Mouse (Mus musculus) midbrain, postnatal 0 days (tissue): ENCODE data around the gene Apoc4. TPM values are rescaled to one million over a fixed set of nuclear protein-coding genes. Genes with fewer than 3 reads are reported as not detected.

Source experiments
- ATAC-seq: fragments of 200-750 bp; cut with Nextera tagmentation; 2 replicates; pipeline ENCODE4 v1.8.0; 2017; ENCODE audit warnings: moderate number of reproducible peaks, mild to moderate bottlenecking, moderate TSS enrichment, moderate library complexity; ENCODE audit not compliant: low FRiP score
- DNase-seq: peaks from one replicate; pipeline ENCODE4 v3.0.0-alpha.2; 2015; ENCODE audit warnings: low spot score
- H3K27ac ChIP-seq: fragments of 300-500 bp; sonication (generic); 2 replicates; pipeline ENCODE4 v1.5.1; 2014; ENCODE audit warnings: low read depth, mild to moderate bottlenecking, low read length, mixed read lengths
- H3K27me3 ChIP-seq: fragments of 300-500 bp; sonication (generic); 2 replicates; pipeline ENCODE4 v1.6.1; 2014; ENCODE audit warnings: low read length, control low read depth, mixed read lengths; ENCODE audit not compliant: insufficient read depth
- H3K36me3 ChIP-seq: fragments of 300-500 bp; sonication (generic); 2 replicates; pipeline ENCODE4 v1.6.1; 2014; ENCODE audit warnings: low read length, control low read depth, mixed read lengths; ENCODE audit not compliant: insufficient read depth
- H3K4me1 ChIP-seq: fragments of 300-500 bp; sonication (generic); 2 replicates; pipeline ENCODE4 v1.6.1; 2014; ENCODE audit warnings: mild to moderate bottlenecking, control low read depth, antibody characterized with exemption, low read length, mixed read lengths; ENCODE audit not compliant: insufficient read depth
- H3K4me2 ChIP-seq: fragments of 300-500 bp; sonication (generic); 2 replicates; pipeline ENCODE4 v1.6.1; 2014; ENCODE audit warnings: low read depth, mild to moderate bottlenecking, low read length, mixed read lengths; ENCODE audit not compliant: poor library complexity, severe bottlenecking
- H3K4me3 ChIP-seq: fragments of 300-500 bp; sonication (generic); 2 replicates; pipeline ENCODE4 v1.5.1; 2014; ENCODE audit warnings: low read depth, mild to moderate bottlenecking, low read length, moderate library complexity
- H3K9ac ChIP-seq: fragments of 300-500 bp; sonication (generic); replicated peaks from 2 replicates; pipeline ENCODE4 v1.6.1; 2014; ENCODE audit warnings: mild to moderate bottlenecking, low read length, moderate library complexity, mixed read lengths; ENCODE audit not compliant: poor library complexity, severe bottlenecking
- H3K9me3 ChIP-seq: fragments of 300-500 bp; sonication (generic); 2 replicates; pipeline ENCODE4 v1.6.1; 2016; ENCODE audit warnings: low read length, control low read depth
- CTCF ChIP-seq: IDR thresholded peaks from 2 replicates; pipeline ENCODE4 v1.5.1; 2016; ENCODE audit warnings: antibody characterized with exemption, mild to moderate bottlenecking
- WGBS: fragments of 180-500 bp; shearing (Covaris S2); extraction: QIAGEN DNeasy Blood & Tissue Kit; methylation state at CpG from one replicate; pipeline ENCODE4 v1.1.7; 2014; 5-methylcytosine and 5-hydroxymethylcytosine counted together
- polyA plus RNA-seq: library from polyadenylated mRNA; unstranded; fragments of >200 nt; fragmentation: Nextera tagmentation; extraction: Ambion mirVana; gene quantifications from 2 replicates; pipeline ENCODE4 v1.2.1, GENCODE M21; 2015
- total RNA-seq: library from RNA; depleted of rRNA; stranded (reverse); fragments of >200 nt; gene quantifications from 2 replicates; pipeline ENCODE4 v1.2.3, GENCODE M21; 2014

The Apoc4 gene
- total and polyA plus RNA-seq, 2 experiments from 2014 or later: not detected

DNA sequence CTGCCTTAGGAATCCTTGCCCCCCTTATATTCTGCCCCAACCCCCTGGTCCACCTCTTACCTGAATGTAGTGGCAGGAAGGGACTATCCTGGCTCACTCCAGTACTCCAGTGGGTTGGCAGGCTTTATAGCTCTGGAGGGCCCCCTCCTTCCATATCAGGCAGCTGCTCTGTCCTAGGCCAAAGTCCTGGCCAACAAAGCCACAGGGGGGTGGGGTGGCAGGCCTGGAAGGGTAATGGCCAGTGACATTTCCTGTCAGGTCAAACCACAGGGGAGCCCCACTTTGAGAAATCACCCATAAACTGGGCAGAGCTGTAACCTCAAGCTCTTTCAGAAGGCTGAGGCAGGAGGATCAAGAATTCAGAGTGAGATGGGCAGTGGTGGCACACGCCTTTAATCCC is 4.6 kb downstream of the Apoc4 start:
- no peak for DNase-seq
- no peak overlapping the region for H3K4me2 ChIP-seq
- no peaks in the 10 kb centered on the region for H3K9me3 ChIP-seq
- no peak for TF ChIP-seq CTCF
- no peak overlapping the region for H3K27ac ChIP-seq
- 81% methylated on average over 1 of the region's 1 CpGs for WGBS
- H3K36me3 ChIP-seq: no peaks in the 10 kb centered on the region
- no peaks in the 10 kb centered on the region for H3K4me1 ChIP-seq
- H3K4me3 ChIP-seq: no peak overlapping the region
- H3K27me3 ChIP-seq: no peaks in the 10 kb centered on the region
- no peak for ATAC-seq
- no peak overlapping the region for H3K9ac ChIP-seq

- no peak for DNase-seq
- no peak for TF ChIP-seq CTCF
- H3K9me3 ChIP-seq: no peaks in the 10 kb centered on the region
- H3K4me2 ChIP-seq: no peak overlapping the region
- H3K4me1 ChIP-seq: no peaks in the 10 kb centered on the region
- H3K27me3 ChIP-seq: no peaks in the 10 kb centered on the region
- no peak for ATAC-seq
- 79% methylated on average over 10 of the region's 10 CpGs for WGBS
- no peak overlapping the region for H3K9ac ChIP-seq
- H3K4me3 ChIP-seq: no peak overlapping the region
- H3K36me3 ChIP-seq: no peaks in the 10 kb centered on the region
- no peak overlapping the region for H3K27ac ChIP-seq
Measured at GRCm38 (mm10) chr7:19675824-19676223, 5.5 kb downstream of the Apoc4 start.

DNA sequence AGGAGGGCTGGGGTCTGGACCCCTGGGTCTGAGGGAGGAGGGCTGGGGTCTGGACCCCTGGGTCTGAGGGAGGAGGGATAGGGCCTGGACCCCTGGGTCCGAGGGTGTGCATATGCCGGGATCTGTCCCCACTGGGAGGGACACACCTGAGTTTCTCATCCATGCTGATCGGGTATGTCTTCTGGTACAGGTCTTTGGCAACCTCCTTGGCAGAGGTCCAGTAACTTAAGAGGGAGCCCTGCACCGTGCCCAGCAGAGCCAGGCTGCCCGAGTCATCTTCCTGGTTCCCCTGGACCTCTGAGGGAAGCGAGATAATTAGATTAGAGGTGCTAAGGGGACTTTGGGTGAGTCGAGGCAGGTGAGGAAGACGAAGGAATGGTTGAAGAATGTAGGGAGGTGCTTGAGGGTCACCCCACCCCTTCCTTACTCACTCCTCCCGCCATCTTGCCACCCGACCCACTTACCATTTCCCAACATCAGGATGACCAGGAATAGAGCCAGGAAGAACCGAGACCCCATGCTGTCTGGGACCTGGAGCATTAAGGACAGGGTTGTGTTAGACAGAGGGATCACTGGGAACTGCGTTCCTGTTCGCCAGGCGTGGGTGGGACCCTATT is 8.1 kb downstream of the Apoc4 start:
- Histone ChIP-seq H3K4me3 (no peak overlapping the region), H3K36me3 (no peaks in the 10 kb centered on the region), H3K4me2 (no peak overlapping the region), H3K27me3 (no peaks in the 10 kb centered on the region), H3K9ac (no peak overlapping the region), H3K27ac (no peak overlapping the region), H3K4me1 (no peaks in the 10 kb centered on the region), H3K9me3 (no peaks in the 10 kb centered on the region)
- 68% methylated on average over 14 of the region's 14 CpGs for WGBS
- TF ChIP-seq CTCF: no peak
- ATAC-seq (no peak), DNase-seq (no peak)

- 75% methylated on average over 10 of the region's 10 CpGs for WGBS
- H3K27ac ChIP-seq: no peak overlapping the region
- no peak overlapping the region for H3K4me2 ChIP-seq
- H3K9me3 ChIP-seq: no peaks in the 10 kb centered on the region
- no peak for ATAC-seq
- no peak overlapping the region for H3K4me3 ChIP-seq
- no peak for DNase-seq
- no peaks in the 10 kb centered on the region for H3K4me1 ChIP-seq
- no peak overlapping the region for H3K9ac ChIP-seq
- TF ChIP-seq CTCF: no peak
- no peaks in the 10 kb centered on the region for H3K36me3 ChIP-seq
- H3K27me3 ChIP-seq: no peaks in the 10 kb centered on the region
Measured at GRCm38 (mm10) chr7:19671511-19671910, 9.8 kb downstream of the Apoc4 start.

DNA sequence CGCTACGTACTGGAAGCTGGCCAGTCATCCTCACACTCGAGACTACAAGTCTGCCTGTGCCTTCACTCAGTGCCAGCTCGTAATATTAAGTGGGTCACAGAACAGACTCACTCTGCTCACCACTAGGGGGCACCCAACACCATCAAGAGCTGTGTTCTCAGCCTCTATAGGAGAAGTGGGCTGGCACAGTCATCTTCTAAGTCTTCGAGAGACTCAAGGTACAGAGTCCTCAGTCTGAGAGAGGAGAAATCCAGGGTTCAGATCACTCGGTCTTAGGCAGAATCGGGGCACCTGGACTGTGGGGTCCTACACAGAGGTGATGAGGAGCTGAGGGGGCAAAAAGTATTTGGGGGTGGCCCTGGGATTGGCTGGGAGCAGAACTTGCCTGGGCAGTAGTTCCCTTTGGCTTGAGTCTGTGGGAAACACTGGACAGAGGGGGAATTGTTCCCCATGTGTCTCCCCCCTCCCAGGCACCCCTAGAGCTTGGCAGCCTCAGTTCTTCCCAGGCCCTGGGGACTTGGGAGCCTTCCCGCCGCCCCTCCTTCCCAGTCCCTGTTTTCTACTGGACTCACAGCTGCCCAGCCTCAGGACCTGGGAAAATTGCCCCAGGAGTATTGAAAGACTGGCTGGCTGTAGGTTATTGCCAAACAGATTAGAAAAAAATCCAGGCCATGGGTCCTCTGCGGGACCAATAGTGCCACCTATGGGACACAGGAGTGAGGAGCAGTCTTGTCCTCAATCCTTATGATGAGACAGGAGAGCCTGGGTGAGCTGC is 12.1 kb downstream of the Apoc4 start:
- peak overlapping the region; percentile 7; the same call in 1 of the 2 replicates for H3K4me2 ChIP-seq
- H3K4me1 ChIP-seq: no peaks in the 10 kb centered on the region
- ATAC-seq (peak; percentile 72), DNase-seq (peak; percentile 97)
- H3K36me3 ChIP-seq: no peaks in the 10 kb centered on the region
- TF ChIP-seq CTCF: peak; percentile 95
- H3K4me3 ChIP-seq: no peak overlapping the region
- no peaks in the 10 kb centered on the region for H3K27me3 ChIP-seq
- H3K9me3 ChIP-seq: no peaks in the 10 kb centered on the region
- WGBS: 9% methylated on average over 10 of the region's 10 CpGs
- H3K27ac ChIP-seq: peak overlapping the region; percentile 49; the same call in 1 of the 2 replicates
- no peak overlapping the region for H3K9ac ChIP-seq

GRCm38 (mm10) chr7:19667434-19667833 is 13.8 kb downstream of the Apoc4 start:
- DNase-seq: no peak
- Histone ChIP-seq H3K4me3 (no peak overlapping the region), H3K4me2 (no peak overlapping the region), H3K4me1 (peaks cover 8% of the 10 kb centered on the region; the same call in 1 of the 2 replicates), H3K36me3 (no peaks in the 10 kb centered on the region), H3K9me3 (no peaks in the 10 kb centered on the region), H3K27me3 (no peaks in the 10 kb centered on the region), H3K9ac (no peak overlapping the region), H3K27ac (no peak overlapping the region)
- WGBS: 83% methylated on average over 2 of the region's 2 CpGs
- ATAC-seq: no peak
- no peak for TF ChIP-seq CTCF
